Mouse (Mus musculus) cerebellum, adult 2 months (tissue): ENCODE data around the gene Vmn2r110. TPM values are rescaled to one million over a fixed set of nuclear protein-coding genes. Genes with fewer than 3 reads are reported as not detected.

ENCODE experiments used
- DNase-seq, 2 experiments: peaks; one replicate each; pipeline ENCODE4 v3.0.0; 2021
- H3K27ac ChIP-seq: fragments of 200-500 bp; 2 replicates; pipeline ENCODE4 v1.5.1; 2012; ENCODE audit warnings: low read length, control low read depth, inconsistent platforms; ENCODE audit not compliant: insufficient read depth
- H3K27me3 ChIP-seq: fragments of 200-500 bp; 2 replicates; pipeline ENCODE4 v1.6.1; 2012; ENCODE audit warnings: inconsistent platforms, mild to moderate bottlenecking, low read length, moderate library complexity; ENCODE audit not compliant: control insufficient read depth, insufficient read depth
- H3K4me1 ChIP-seq: fragments of 200-500 bp; 2 replicates; pipeline ENCODE4 v1.6.1; 2011; ENCODE audit warnings: low read length; ENCODE audit not compliant: control insufficient read depth, insufficient read depth
- H3K4me3 ChIP-seq: fragments of 200-500 bp; replicated peaks from 2 replicates; pipeline ENCODE3; 2011; ENCODE audit warnings: mild to moderate bottlenecking, low read depth, low read length, control low read depth; ENCODE audit not compliant: insufficient read depth
- CTCF ChIP-seq: fragments of 200-500 bp; IDR thresholded peaks from 2 replicates; pipeline ENCODE4 v1.5.1; 2011; ENCODE audit warnings: low read depth, mild to moderate bottlenecking, control low read depth, low read length, moderate library complexity, borderline replicate concordance; ENCODE audit not compliant: insufficient read depth
- POLR2A ChIP-seq: fragments of 200-500 bp; IDR thresholded peaks from 2 replicates; pipeline ENCODE4 v1.6.1; 2011; ENCODE audit warnings: low read length, control low read depth, borderline replicate concordance; ENCODE audit not compliant: insufficient read depth
- WGBS: fragments of 180-500 bp; shearing (Covaris S2); methylation state at CpG from one replicate; pipeline ENCODE4 v1.1.7; 2018; 5-methylcytosine and 5-hydroxymethylcytosine counted together
- polyA plus RNA-seq: library from polyadenylated mRNA; depleted of rRNA; stranded (reverse); fragments of >200 nt; gene quantifications from 2 replicates; pipeline ENCODE4 v1.2.3, GENCODE M21; 2012; rRNA removed

Gene Vmn2r110
- polyA plus RNA-seq: not detected in 2 replicates

DNA sequence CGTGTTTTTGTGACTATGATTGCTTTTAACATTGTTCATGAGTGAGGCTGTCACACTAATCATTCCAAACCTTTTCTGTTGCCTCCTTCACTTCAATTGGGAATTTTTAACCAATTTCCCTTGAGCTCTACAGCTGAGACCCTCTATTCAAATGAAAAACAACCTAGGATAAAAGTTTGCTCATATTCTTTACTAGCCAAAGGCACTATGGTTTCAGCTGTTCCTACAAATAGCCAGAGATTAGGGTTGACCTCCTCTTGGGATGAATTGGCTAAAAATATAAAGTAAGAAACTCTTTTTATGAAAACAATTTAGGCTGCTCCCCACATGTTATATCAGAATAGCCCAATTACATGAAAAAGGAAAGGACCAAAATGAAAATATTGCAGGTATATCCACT, at the start of gene Vmn2r110:
Gene Vmn2r110, minus strand, starts transcription at position 101 of the 400 bp plus-strand sequence.
- no peaks in the 10 kb centered on the region; the same call in 1 of the 2 replicates for H3K27me3 ChIP-seq
- no peaks in the 10 kb centered on the region for H3K4me1 ChIP-seq
- H3K27ac ChIP-seq: no peak within 1 kb of the TSS
- no peak within 1 kb of the TSS for H3K4me3 ChIP-seq
- WGBS: 20% methylated on average over 1 of the region's 1 CpGs
- no peak for DNase-seq
- TF ChIP-seq POLR2A (no peak), CTCF (no peak)

DNA sequence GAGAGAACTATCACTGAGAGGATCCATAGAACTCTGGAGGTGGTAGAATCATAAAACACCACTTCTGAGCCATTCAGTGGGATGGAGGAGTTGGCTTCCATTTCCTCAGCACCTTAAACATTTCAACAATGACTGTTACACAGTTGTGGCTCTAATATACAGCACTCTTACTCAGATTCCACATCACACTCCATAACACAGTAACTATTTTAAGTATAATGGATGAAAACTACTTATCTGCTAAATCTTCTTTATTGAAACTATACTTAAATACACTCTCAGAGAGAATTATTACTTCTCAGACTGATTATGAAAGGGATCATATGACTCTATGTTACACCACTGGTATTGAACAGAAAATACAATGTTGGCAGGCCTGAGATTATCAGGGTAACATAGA, 28.6 kb upstream of the Vmn2r110 start, which contains the start of gene Fpr-rs3:
Gene Fpr-rs3, minus strand, starts transcription at position 101 of the 400 bp plus-strand sequence.
- TF ChIP-seq POLR2A: no peak
- no peak for TF ChIP-seq CTCF
- Histone ChIP-seq H3K27me3 (no peaks in the 10 kb centered on the region), H3K27ac (no peak within 1 kb of the TSS), H3K4me3 (no peak within 1 kb of the TSS), H3K4me1 (no peaks in the 10 kb centered on the region)
- no peak for DNase-seq

GRCm38 (mm10) chr17:20564656-20565055, 31.6 kb downstream of the Vmn2r110 start, which contains the start of gene Vmn2r109:
TSS of gene Vmn2r109 (minus strand) at chr17:20564756.
- DNase-seq: no peak
- no peaks in the 10 kb centered on the region for H3K4me1 ChIP-seq
- H3K27ac ChIP-seq: no peak within 1 kb of the TSS
- no peak within 1 kb of the TSS for H3K4me3 ChIP-seq
- H3K27me3 ChIP-seq: no peaks in the 10 kb centered on the region
- TF ChIP-seq CTCF: no peak
- no peak for TF ChIP-seq POLR2A
- 80% methylated on average over 1 of the region's 1 CpGs for WGBS

Other genes with a start within 250 kb of the Vmn2r110 start
- not detected in 2 replicates for gene Vmn1r224, start 182.3 kb downstream of the Vmn2r110 start, polyA plus RNA-seq
- not detected in 2 replicates for gene Vmn2r108, start 115.1 kb downstream of the Vmn2r110 start, polyA plus RNA-seq
- not detected in 2 replicates for gene Vmn1r225, start 98.3 kb downstream of the Vmn2r110 start, polyA plus RNA-seq
- gene Vmn2r109, start 31.7 kb downstream of the Vmn2r110 start, polyA plus RNA-seq: not detected in 2 replicates
- not detected in 2 replicates for gene Fpr-rs3, start 28.5 kb upstream of the Vmn2r110 start, polyA plus RNA-seq
- not detected in 2 replicates for gene Vmn1r226, start 86.4 kb upstream of the Vmn2r110 start, polyA plus RNA-seq
- not detected in 2 replicates for gene Vmn1r227, start 133.4 kb upstream of the Vmn2r110 start, polyA plus RNA-seq
- not detected in 2 replicates for gene Vmn1r228, start 189.7 kb upstream of the Vmn2r110 start, polyA plus RNA-seq
- gene Vmn1r229, start 215.1 kb upstream of the Vmn2r110 start, polyA plus RNA-seq: not detected in 2 replicates
- gene Vmn1r230, start 244.0 kb upstream of the Vmn2r110 start, polyA plus RNA-seq: not detected in 2 replicates